Mouse (Mus musculus): ENCODE data around the gene Rap1b.

GRCm38 (mm10) chr10:117808068-117808467 lies 37.8 kb downstream of the Rap1b start:
- TF ChIP-seq CTCF (IDR thresholded peaks at IDR 0.05; ENCODE audit: borderline replicate concordance, extremely low read depth, insufficient read depth, insufficient read length) = no peak
- TF ChIP-seq POLR2A (IDR thresholded peaks at IDR 0.05; ENCODE audit: borderline replicate concordance, extremely low read depth, insufficient read depth, insufficient read length, poor library complexity, severe bottlenecking) = no peak
